Mouse (Mus musculus): ENCODE measurements around the gene Slc31a2. TPM values are rescaled to one million over a fixed set of nuclear protein-coding genes. Genes with fewer than 3 reads are reported as not detected.

Gene Slc31a2
- polyA plus RNA-seq, 1 experiment, result 11.6 TPM

DNA sequence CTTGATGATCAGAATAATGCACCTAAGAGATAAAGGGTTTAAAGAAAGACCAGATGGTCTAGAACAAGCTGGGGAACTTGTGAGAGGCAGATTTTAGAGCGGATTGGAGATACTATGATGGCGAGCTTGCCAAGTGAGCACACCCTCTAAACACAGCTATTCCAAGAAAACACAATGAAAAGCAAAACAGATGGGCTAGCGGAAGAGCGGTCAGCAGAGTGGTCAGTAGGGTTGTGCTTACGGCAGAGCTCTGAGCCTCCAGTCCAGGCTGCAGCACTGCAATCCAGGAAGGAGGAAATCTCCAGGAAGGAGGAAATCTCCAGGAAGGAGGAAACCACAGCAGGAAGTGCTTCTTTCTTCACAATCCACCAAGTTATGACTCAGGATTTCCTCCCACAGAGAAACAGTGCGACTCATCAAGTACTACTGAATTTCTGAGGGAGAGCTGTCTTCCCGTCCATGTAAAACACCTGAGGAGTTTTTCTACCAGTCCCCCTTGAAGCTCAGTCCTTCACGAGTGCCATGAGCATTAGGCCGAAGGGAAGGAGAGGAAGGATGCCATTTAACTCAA, 51.4 kb downstream of the Slc31a2 start:
- no peak for DNase-seq (ENCODE audit: extremely low spot score in 1 of 2, low spot score in 1 of 2)

DNA sequence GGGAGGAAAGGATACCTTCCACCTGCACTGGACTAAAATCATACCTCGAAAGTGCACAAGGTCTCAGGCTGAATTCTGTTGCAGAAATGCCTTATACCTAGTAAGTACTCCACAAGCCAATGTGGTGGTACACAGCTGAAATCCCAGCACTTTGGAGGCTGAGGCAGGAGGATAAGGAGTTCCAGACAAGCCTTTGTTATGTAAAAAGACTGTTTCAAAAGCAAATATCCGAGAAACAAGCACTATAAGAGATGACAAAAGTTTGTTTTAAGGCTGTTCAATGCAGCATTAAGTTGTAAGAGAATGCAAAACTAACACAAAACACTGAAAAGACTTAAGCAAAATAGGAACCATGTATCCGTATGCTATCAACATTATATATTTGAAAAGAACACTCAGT, 52.2 kb downstream of the Slc31a2 start:
- DNase-seq (ENCODE audit: extremely low spot score in 1 of 2, low spot score in 1 of 2), result no peak

DNA sequence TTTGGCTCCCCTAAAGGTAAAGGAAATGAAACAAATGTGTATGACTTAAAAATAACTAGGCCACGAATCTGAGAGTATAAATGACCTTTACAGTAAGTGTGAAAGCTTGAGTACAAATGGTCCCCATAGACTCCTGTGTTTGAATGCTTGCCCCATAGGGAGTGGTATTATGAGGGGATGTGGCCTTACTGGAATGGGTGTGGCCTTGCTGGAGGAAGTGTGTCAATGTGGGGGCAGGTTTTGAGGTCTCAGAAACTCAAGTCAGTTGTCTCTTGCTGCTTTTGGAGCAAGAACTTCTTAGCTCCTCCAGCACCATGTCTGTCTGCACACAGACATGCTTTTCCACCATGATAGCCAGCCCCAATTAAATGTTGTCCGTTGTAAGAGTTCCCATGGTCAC, 54.1 kb downstream of the Slc31a2 start:
- no peak for DNase-seq (ENCODE audit: extremely low spot score in 1 of 2, low spot score in 1 of 2)

DNA sequence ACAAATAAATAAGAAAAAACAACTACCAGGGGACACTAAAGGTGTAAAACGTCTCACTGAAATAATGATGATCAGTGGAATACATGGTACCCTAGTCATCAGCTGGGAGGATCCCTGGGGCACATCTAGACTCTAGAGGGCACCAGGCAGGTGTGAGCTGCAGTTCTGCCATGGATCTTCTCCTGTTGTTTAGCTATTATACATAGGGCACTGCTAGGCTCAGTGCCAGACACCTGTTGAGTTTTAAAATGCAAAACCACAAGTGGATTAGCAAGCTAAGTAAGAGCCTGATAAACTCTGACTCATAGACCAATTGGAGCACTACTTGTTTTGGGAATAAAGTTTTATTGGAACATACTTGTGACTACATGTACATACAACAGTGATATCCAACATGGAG, 55.9 kb downstream of the Slc31a2 start:
- DNase-seq (ENCODE audit: extremely low spot score in 1 of 2, low spot score in 1 of 2), result no peak

DNA sequence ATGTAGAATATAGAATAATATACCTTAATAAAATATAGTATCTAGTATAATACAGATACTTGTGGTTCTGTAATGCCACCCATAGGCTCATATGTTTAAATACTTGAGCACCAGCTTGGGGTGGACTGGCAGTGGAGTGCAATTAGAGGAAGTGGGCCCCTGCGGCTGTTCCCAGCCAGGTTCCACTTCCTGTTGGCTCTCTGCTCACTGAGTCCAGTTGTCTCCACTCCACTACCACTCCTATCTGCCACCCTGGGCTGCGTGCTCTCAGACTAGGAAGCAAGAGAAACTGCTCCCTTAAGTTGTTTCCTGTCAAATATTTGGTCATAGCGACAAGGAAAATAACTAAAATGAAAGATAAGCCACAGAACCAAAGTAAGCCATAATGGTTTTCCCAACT, 60.3 kb downstream of the Slc31a2 start:
- no peak for DNase-seq (ENCODE audit: extremely low spot score in 1 of 2, low spot score in 1 of 2)

DNA sequence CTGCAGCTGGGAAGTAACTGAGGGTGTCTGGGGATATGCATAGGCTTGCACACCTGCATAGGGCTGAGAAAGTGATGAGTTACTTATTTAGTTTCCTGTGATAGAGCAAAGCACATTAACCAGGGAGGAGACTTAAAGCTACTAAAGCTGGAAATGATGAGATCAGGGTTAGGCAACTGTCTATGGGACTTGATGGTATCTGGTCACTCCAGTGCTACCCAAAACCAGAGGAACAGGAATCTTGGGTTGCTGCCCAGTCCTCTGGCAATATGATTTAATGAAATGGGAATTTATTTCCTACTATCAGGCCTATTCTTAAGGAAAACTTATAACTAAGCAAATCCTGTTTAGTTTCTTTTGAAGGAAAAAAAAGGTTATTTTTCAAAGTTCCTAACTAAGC, 63.7 kb downstream of the Slc31a2 start:
- DNase-seq (ENCODE audit: extremely low spot score in 1 of 2, low spot score in 1 of 2), result no peak

GRCm38 (mm10) chr4:62328941-62329660, 66.7 kb downstream of the Slc31a2 start:
- DNase-seq (ENCODE audit: extremely low spot score in 1 of 2, low spot score in 1 of 2), result no peak

GRCm38 (mm10) chr4:62331977-62332376, 69.6 kb downstream of the Slc31a2 start:
- DNase-seq (ENCODE audit: extremely low spot score in 1 of 2, low spot score in 1 of 2), result no peak

DNA sequence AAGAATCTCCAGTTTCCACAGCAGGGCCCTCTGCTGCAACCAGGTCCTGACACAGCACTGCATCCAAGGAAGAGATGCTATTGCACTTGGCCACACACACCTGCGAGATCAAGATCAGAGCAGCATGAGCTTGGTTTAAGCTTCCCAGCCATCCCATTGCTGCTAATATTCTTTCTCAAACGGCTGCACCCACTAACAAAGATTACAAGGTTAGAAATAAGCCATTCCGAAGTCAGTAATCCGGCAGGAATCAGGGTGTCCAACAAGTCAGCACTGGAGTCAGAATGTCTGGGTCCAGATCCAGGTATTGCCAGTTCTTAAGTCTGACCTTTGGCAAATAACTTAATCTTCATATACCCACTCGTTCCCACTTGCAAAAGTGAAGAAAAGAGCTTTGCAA, 76.2 kb downstream of the Slc31a2 start:
- DNase-seq (ENCODE audit: extremely low spot score in 1 of 2, low spot score in 1 of 2), result no peak

DNA sequence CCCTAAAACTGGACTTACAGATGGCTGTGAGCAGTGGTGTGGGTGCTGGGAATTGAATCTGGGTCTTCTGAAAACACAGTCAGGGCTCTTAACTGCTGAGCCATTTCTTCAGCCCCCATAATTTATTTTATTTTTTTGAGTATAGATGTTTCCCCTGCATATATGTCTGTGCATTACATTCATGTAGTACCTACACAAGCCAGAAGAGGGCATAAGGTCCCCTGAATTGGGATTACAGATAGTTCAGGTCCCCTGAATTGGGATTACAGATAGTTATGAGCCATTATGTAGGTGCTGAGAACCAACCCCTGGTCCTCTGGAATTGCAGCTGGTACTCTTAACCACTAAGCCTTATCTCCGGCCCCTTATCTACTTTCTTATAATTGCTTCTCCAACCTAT, 81.6 kb downstream of the Slc31a2 start:
- DNase-seq (ENCODE audit: extremely low spot score in 1 of 2, low spot score in 1 of 2), result peak in 1 of 2 experiments; percentile 40

DNA sequence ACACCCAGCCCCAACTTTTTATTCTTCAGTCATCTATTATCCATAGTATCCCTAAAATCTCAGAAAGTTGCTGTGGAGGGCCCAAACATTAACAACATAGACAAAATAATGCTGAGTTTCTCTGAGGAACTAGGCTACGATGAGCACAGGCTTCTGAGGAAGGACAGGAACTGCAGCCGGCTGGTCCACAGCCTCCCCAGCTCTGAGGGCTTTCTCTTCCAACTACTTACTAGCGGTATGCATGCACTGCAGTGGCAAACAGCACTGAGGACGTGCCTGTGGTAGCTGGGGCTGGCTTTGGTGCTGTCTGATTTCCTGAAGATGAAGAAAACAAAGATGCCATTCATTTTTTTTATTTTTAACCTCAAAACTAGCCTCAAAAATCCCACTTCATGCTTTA, 83.5 kb downstream of the Slc31a2 start:
- DNase-seq (ENCODE audit: extremely low spot score in 1 of 2, low spot score in 1 of 2), result no peak

DNA sequence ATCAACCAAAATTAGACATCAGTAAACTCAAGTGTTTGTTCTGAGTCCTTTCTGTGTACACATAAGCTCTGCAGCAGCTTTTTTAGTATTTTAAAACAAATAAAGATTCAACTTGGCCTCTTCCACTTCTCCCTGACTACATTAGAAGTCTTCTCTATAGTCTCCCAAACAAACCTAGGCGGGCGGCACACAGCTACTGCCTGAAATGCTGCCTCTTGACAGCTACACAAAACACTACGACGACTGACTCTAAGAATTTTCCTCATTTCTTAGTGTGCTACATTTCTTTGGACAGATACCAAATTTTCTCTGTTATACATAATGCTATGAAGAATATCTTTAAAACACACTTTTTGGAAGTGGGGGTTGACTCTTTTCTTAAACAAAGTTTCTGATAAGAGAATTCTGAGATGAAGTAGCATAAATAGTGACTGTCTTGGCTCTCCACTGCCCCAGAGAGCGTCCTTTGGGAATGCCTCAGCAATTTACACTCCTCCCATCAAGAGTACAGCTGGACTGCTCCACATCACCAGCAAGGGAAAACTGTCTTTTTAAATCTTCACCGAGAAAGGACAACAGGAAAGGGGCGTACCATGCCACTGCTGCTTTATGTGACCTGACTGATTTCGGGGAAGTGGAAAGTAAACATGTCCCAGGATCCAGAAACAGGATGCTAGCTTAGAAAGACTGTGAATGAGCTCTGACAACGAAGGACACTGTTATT, 85.4 kb downstream of the Slc31a2 start:
- DNase-seq (ENCODE audit: extremely low spot score in 1 of 2, low spot score in 1 of 2), result no peak

Other genes with a start within 250 kb of the Slc31a2 start
- not detected in 2 replicates for gene Mup20, start 208.4 kb upstream of the Slc31a2 start, polyA plus RNA-seq (2012; rRNA removed)
- gene Mup3, start 175.2 kb upstream of the Slc31a2 start, polyA plus RNA-seq (2012; rRNA removed), result not detected in 2 replicates
- gene Mup21, start 111.7 kb upstream of the Slc31a2 start, polyA plus RNA-seq (2012; rRNA removed), result not detected in 2 replicates
- 11.6 and 11.9 TPM in 2 replicates for gene Zfp37, start 31.5 kb upstream of the Slc31a2 start, polyA plus RNA-seq (2012; rRNA removed)
- 24.4 and 27.2 TPM in 2 replicates for gene Fkbp15, start 98.0 kb downstream of the Slc31a2 start, polyA plus RNA-seq (2012; rRNA removed)
- gene Slc31a1, start 98.2 kb downstream of the Slc31a2 start, polyA plus RNA-seq (2012; rRNA removed), result 19.9 and 20.0 TPM in 2 replicates
- 54.6 and 57.6 TPM in 2 replicates for gene Cdc26, start 146.1 kb downstream of the Slc31a2 start, polyA plus RNA-seq (2012; rRNA removed)
- 15.6 and 17.4 TPM in 2 replicates for gene Prpf4, start 146.2 kb downstream of the Slc31a2 start, polyA plus RNA-seq (2012; rRNA removed)
- 0.20 and 0.23 TPM in 2 replicates for gene Rnf183, start 172.7 kb downstream of the Slc31a2 start, polyA plus RNA-seq (2012; rRNA removed)
- 7.1 and 8.4 TPM in 2 replicates for gene Wdr31, start 208.3 kb downstream of the Slc31a2 start, polyA plus RNA-seq (2012; rRNA removed)
- gene Bspry, start 217.5 kb downstream of the Slc31a2 start, polyA plus RNA-seq (2012; rRNA removed), result 0.60 and 0.78 TPM in 2 replicates
- gene Hdhd3, start 240.9 kb downstream of the Slc31a2 start, polyA plus RNA-seq (2012; rRNA removed), result 6.8 and 8.0 TPM in 2 replicates

All from frontal cortex, adult 2 months (tissue).